Mouse (Mus musculus): ENCODE data around the gene Psen2. TPM values are rescaled to one million over a fixed set of nuclear protein-coding genes. Genes with fewer than 3 reads are reported as not detected.
A peak's percentile ranks its signal among the peaks of the same experiment; 100 is the strongest.

Gene Psen2
- polyA plus RNA-seq, 1 experiment from 2014 or later = 7.1 TPM

DNA sequence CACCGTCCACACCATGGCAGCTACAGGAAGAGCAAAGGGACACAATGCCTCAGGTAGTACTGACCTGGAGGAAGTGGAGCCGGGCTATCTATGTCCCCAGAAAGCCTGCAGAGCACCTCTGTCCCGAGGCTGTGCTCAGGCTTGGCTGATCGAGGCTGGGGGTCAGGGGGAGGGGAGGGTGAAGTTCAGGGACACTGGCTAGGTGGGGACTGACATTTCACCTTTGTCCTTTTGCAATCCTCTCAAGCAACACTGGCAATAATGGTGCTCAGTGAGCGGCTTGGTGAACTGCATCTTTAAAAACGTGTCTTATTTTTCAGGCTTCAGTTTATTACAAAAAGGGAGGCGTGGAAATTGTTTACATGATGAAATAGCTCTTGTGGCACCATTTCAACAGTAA is 33.3 kb downstream of the Psen2 start:
- Histone ChIP-seq H3K36me3 (replicated peaks) (no peaks in the 10 kb centered on the region), H3K9me3 (0 out of 2 replicates have a peak, but pooled peaks cover 3% of the 10 kb centered on the region), H3K27me3 (replicated peaks; ENCODE audit: low read depth, poor library complexity, severe bottlenecking) (0 out of 2 replicates have a peak, but pooled peaks cover 3% of the 10 kb centered on the region), H3K4me1 (peaks cover 22% of the 10 kb centered on the region), H3K4me3 (no peak overlapping the region), H3K27ac (replicated peaks) (no peak overlapping the region)
- WGBS = 90% methylated on average over 7 of the region's 7 CpGs
- DNase-seq (ENCODE audit: low spot score) = no peak

DNA sequence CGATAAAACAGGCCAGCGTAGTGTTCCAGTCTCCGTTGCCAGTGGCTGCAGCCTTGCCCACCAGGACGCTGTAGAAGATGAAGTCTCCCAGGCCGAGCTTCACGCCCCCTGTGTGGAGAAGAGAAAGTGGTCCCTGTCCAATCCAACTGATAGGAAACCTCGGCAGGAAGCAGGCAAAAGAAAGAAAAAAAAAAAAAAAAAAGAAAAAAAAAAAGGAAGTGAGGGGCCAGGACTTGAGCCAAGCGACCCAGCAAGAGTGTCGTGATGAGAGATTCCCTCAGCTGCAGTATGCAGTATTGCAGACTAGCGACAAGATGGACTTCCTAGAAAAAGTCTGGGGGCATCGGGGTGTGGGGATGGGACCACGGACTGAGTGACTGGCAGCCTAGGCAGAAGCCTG is 34.4 kb downstream of the Psen2 start:
- H3K27me3 ChIP-seq (replicated peaks; ENCODE audit: low read depth, poor library complexity, severe bottlenecking) = 0 out of 2 replicates have a peak, but pooled peaks cover 3% of the 10 kb centered on the region
- H3K36me3 ChIP-seq (replicated peaks) = no peaks in the 10 kb centered on the region
- WGBS = 86% methylated on average over 12 of the region's 12 CpGs
- peaks cover 22% of the 10 kb centered on the region for H3K4me1 ChIP-seq
- no peak overlapping the region for H3K4me3 ChIP-seq
- H3K9me3 ChIP-seq = 0 out of 2 replicates have a peak, but pooled peaks cover 3% of the 10 kb centered on the region
- no peak for DNase-seq (ENCODE audit: low spot score)
- H3K27ac ChIP-seq (replicated peaks) = no peak overlapping the region

DNA sequence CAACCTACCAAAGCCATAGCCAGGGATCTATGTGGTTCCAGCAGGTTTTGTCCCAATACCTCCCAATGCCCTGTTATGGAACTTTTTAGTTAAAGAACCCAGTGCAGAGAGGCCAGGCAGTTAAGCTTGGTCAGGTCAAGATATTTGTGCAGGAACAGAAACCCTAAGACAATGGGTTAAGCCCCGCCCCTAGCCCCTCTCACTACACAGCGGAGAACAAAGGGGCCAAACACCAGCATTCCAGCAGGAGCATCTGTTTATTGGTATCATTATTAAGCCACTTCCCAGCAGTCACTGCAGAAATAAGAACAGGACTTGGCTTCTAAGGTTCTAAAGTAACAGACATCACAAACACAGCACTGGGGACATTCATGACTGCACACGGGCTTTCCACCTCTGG is 36.5 kb downstream of the Psen2 start:
- WGBS = 80% methylated on average over 3 of the region's 3 CpGs
- H3K36me3 ChIP-seq (replicated peaks) = no peaks in the 10 kb centered on the region
- peaks cover 11% of the 10 kb centered on the region; the same call in 1 of the 2 replicates for H3K27me3 ChIP-seq (replicated peaks; ENCODE audit: low read depth, poor library complexity, severe bottlenecking)
- 0 out of 2 replicates have a peak, but pooled peaks cover 3% of the 10 kb centered on the region for H3K9me3 ChIP-seq
- DNase-seq (ENCODE audit: low spot score) = no peak
- peak overlapping the region; percentile 77 for H3K27ac ChIP-seq (replicated peaks)
- peaks cover 19% of the 10 kb centered on the region for H3K4me1 ChIP-seq
- peak overlapping the region; percentile 63; the same call in 1 of the 2 replicates for H3K4me3 ChIP-seq

DNA sequence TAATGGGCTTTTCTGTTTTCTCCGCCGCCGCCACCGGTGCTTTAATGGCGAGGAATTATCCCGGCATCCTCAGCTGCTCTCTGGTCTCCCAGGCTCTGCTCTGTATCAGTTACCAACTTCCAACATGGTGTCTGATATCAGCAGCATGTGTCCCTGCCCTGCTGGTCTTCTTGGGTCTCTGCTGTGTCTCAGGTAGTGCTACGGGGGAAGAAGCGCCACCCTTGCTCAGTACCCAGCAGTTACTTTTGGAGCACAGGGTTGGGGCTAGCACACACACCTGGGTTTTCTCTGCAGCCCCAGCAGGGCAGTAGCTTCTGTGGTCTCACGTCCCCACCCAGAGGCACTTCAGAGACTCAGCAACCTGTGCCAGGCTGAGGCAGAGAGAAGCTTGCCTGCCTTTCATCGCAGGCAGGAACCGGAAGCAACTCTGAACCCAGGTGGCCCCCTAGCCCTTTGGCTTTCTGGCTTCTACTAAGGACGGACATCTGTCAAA is 37.0 kb downstream of the Psen2 start:
- peak; percentile 60 for DNase-seq (ENCODE audit: low spot score)

DNA sequence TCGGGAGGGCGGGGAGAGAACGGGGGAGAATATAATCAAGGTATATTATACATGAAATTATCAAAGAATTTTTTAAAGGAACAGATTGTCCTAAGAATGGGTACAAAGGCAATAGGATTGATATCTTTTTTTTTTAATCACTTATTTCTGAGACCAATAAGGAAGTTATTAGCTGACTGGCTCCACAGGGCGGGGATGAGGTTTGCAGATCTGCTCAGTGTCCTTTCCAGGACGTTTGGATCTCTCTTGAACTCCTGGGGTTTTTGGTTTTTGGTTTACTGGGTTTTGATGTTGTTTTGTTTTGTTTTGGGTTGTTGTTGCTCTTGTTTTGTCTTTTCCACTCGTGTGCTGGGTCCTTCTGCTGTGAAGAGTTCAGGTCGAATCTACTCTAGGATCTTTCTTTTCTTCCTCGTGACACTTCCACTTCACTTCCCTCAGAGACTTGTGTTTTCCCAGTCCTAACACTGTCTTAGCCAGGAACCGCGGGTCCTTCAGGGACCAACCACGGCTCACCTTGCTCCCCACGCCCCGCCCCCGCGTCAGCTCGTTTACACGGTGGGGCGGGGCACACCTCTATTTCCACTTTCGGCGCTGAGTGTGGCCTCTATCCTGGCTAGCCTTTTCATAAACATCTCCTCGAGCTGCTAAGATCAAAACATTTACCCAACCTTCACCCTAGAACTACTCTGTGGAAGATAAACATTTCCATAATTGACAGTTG is 37.6 kb downstream of the Psen2 start:
- H3K4me1 ChIP-seq = peaks cover 22% of the 10 kb centered on the region
- peaks cover 11% of the 10 kb centered on the region; the same call in 1 of the 2 replicates for H3K27me3 ChIP-seq (replicated peaks; ENCODE audit: low read depth, poor library complexity, severe bottlenecking)
- peak; percentile 79 for DNase-seq (ENCODE audit: low spot score)
- peak overlapping the region; percentile 63 for H3K4me3 ChIP-seq
- 0 out of 2 replicates have a peak, but pooled peaks cover 3% of the 10 kb centered on the region for H3K9me3 ChIP-seq
- peak overlapping the region; percentile 77 for H3K27ac ChIP-seq (replicated peaks)
- H3K36me3 ChIP-seq (replicated peaks) = no peaks in the 10 kb centered on the region
- WGBS = 15% methylated on average over 21 of the region's 21 CpGs

More for the DNA sequence above, 37.0 kb downstream of the Psen2 start:
- Histone ChIP-seq H3K36me3 (replicated peaks) (no peaks in the 10 kb centered on the region), H3K4me1 (peaks cover 22% of the 10 kb centered on the region), H3K27ac (replicated peaks) (peak overlapping the region; percentile 77), H3K4me3 (peak overlapping the region; percentile 63), H3K9me3 (0 out of 2 replicates have a peak, but pooled peaks cover 3% of the 10 kb centered on the region), H3K27me3 (replicated peaks; ENCODE audit: low read depth, poor library complexity, severe bottlenecking) (peaks cover 11% of the 10 kb centered on the region; the same call in 1 of the 2 replicates)
- 12% methylated on average over 12 of the region's 12 CpGs for WGBS

DNA sequence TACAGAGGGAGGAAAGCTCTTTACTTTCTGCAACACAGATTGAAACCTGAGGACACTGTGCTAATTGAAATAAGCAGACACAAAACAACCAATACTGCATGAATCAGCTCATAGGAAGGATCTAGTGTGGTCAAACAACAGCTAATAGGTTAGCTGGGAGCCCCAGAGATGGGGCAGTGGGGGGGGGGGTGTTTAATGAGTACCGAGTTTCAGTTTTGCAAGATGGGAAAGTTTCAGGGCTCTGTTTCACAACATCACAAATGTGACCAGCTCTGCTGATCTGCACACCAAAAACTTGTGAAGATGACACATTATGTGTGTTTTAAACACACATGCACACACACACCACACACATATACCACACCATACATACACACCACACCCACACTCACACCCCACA is 41.2 kb downstream of the Psen2 start:
- DNase-seq (ENCODE audit: low spot score) = no peak
- Histone ChIP-seq H3K9me3 (no peaks in the 10 kb centered on the region), H3K27me3 (replicated peaks; ENCODE audit: low read depth, poor library complexity, severe bottlenecking) (peaks cover 11% of the 10 kb centered on the region; the same call in 1 of the 2 replicates), H3K27ac (replicated peaks) (no peak overlapping the region), H3K4me1 (peaks cover 22% of the 10 kb centered on the region), H3K36me3 (replicated peaks) (no peaks in the 10 kb centered on the region), H3K4me3 (no peak overlapping the region)
- 91% methylated on average over 1 of the region's 1 CpGs for WGBS

DNA sequence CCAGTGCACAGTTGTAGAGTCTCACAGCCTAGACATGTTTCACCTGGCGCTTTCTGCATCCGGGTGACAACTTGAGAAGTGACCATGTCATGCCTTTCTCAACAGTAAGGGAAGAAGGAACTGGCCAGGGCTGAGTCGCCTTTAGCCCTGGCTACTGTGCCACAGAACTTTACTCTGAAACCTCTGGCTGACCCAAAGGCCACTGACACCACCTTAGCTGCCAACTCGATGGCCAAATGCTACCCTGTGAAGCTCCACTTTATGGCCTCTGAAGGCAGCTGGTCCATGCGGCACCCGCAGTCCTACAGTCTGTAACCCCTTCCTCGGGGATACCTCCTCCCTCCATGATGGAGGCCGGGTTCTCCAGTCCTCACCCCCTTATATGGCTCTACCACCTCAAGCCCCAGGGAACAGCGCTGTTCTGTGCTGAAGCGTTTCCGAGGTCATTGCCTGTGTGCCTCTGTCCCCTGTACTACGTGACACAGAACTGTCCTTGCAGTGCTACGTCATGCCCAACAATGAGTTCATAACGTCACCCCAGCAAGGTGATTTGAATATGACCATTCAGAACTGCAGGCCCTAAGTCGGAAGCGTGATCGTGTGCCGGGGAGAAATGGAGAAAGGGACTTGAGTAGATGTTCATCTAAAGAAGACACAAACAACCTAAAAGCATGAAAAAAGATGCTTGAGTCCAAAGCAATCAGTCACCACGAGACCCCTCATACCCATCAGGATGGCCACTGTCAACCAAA is 42.3 kb downstream of the Psen2 start:
- no peaks in the 10 kb centered on the region for H3K9me3 ChIP-seq
- WGBS = 89% methylated on average over 19 of the region's 19 CpGs
- H3K27ac ChIP-seq (replicated peaks) = no peak overlapping the region
- H3K4me1 ChIP-seq = peaks cover 14% of the 10 kb centered on the region
- peaks cover 11% of the 10 kb centered on the region; the same call in 1 of the 2 replicates for H3K27me3 ChIP-seq (replicated peaks; ENCODE audit: low read depth, poor library complexity, severe bottlenecking)
- H3K36me3 ChIP-seq (replicated peaks) = no peaks in the 10 kb centered on the region
- DNase-seq (ENCODE audit: low spot score) = no peak
- no peak overlapping the region for H3K4me3 ChIP-seq

DNA sequence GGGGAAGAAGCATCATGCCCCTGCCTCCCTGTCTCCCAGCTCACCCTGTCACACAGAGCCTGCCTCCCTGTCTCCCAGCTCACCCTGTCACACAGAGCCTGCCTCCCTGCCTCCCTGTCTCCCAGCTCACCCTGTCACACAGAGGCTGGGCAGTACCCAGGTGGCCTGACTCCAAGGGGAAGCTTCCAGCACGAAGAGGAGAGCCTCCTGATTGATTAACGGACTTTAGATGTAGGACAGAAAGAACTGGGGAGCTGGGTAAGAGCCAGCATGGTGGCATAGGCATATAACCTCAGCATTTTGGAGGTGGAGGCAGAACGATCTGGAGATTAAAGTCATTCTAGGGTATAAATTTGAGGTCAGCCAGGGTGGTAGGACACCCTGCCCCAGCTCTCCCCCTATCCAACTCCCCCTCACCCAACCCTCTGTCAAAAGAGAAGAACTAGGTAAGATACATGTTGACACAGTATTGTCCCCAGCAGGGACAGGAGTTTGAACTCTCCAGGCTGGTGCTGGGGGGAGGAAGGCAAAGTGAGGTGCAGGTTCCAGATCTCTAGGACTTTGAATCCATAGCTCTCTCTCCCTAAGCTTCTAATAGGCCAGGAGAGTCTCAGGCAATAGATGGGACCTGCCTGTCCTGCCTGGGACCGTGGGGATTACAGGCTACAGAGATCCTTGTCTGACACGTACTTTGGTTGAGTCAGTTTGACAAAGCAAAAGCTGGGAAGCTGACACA is 46.5 kb downstream of the Psen2 start:
- Histone ChIP-seq H3K9me3 (no peaks in the 10 kb centered on the region), H3K4me3 (no peak overlapping the region), H3K4me1 (0 out of 2 replicates have a peak, but pooled peaks cover 3% of the 10 kb centered on the region), H3K27me3 (replicated peaks; ENCODE audit: low read depth, poor library complexity, severe bottlenecking) (no peaks in the 10 kb centered on the region), H3K36me3 (replicated peaks) (no peaks in the 10 kb centered on the region), H3K27ac (replicated peaks) (no peak overlapping the region)
- DNase-seq (ENCODE audit: low spot score) = no peak
- 75% methylated on average over 5 of the region's 5 CpGs for WGBS

DNA sequence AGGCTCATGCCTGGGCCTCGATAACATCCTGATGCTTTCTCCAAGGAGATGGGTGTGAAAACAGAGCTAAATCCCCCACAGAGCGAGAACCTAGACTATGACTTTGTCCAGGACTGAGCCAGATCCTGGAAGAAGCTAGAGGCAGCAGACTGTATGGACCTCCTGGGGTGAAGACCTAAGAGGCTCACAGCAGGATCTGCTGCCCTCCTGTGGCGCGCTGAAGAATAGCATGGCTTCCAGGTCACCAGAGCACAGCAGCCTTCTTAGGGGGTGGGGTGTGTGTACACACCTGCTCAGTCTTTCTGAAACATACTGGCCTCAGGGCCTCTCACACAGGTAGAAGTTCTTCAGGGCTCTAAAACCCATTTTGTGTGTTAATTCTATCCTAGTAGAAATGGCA is 48.2 kb downstream of the Psen2 start:
- Histone ChIP-seq H3K27ac (replicated peaks) (no peak overlapping the region), H3K4me3 (no peak overlapping the region), H3K4me1 (no peaks in the 10 kb centered on the region), H3K36me3 (replicated peaks) (no peaks in the 10 kb centered on the region), H3K27me3 (replicated peaks; ENCODE audit: low read depth, poor library complexity, severe bottlenecking) (no peaks in the 10 kb centered on the region), H3K9me3 (no peaks in the 10 kb centered on the region)
- DNase-seq (ENCODE audit: low spot score) = peak; percentile 74
- WGBS = 23% methylated on average over 4 of the region's 4 CpGs

DNA sequence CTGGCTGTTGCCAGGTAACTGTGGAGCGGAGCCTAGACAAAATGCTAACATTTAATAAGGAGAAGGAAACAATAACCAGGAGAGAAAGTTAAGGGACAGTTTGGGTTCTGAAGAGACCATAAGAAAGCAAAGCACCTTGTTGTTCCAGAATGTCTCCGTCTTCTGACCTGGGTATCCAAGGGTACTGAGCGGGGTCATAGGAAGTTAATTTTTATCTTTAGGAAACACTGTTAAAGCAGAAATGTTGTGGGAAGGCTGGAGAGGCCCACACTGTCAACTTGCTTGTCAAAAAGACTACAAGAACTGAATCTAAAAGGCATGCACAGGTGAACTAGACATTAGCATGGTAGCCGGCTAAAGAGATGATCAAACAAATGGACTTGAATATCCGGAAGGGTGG is 50.3 kb downstream of the Psen2 start:
- H3K27me3 ChIP-seq (replicated peaks; ENCODE audit: low read depth, poor library complexity, severe bottlenecking) = no peaks in the 10 kb centered on the region
- H3K27ac ChIP-seq (replicated peaks) = no peak overlapping the region
- no peaks in the 10 kb centered on the region for H3K4me1 ChIP-seq
- H3K4me3 ChIP-seq = no peak overlapping the region
- no peaks in the 10 kb centered on the region for H3K9me3 ChIP-seq
- no peaks in the 10 kb centered on the region for H3K36me3 ChIP-seq (replicated peaks)
- WGBS = 89% methylated on average over 5 of the region's 5 CpGs
- DNase-seq (ENCODE audit: low spot score) = no peak

DNA sequence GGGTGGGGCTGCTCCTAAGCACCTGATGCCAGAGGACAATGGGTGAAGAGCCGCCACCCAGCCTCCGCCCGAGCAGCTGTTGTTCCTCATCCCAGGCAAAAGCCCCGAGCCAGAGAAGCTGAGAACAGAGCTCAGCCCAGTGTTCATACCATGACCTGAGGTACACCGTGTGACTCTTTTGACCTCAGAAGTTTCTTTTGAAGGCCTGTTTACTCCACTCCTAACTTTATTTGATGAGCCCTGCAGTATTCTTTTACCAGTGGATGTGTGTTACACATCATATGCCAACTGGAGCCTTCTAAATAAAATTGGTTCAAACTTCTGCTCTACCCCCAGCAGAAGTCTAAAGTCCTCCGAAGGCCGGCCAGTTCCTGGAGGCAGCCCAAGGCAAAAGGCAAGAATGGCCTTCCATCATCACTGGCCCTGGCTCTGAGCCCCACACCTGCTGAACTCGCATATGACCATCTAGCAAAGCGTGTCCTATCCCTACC is 52.4 kb downstream of the Psen2 start:
- H3K9me3 ChIP-seq = no peaks in the 10 kb centered on the region
- no peak overlapping the region for H3K4me3 ChIP-seq
- H3K27ac ChIP-seq (replicated peaks) = no peak overlapping the region
- no peaks in the 10 kb centered on the region for H3K36me3 ChIP-seq (replicated peaks)
- H3K4me1 ChIP-seq = no peaks in the 10 kb centered on the region
- H3K27me3 ChIP-seq (replicated peaks; ENCODE audit: low read depth, poor library complexity, severe bottlenecking) = no peaks in the 10 kb centered on the region
- DNase-seq (ENCODE audit: low spot score) = no peak
- 85% methylated on average over 9 of the region's 9 CpGs for WGBS

DNA sequence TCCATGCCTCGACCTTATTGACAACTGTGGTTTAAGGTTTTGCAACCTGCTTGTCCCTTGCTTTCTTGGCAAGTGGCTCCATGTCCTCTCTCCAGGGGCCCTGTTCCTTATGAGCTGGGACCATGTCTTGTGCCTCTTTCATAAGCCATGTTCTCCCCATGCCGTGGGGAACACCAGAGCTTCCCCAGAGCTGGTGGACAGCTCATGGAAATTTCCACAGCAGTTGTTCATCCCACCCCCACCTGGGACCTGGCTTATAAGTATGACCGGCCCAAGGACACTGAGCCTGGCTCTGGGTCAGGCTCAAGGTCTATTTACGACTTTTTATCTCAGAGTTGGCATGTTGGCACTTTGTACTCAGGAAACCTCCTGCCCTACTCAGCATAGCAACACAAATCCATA is 53.2 kb downstream of the Psen2 start:
- H3K4me1 ChIP-seq = no peaks in the 10 kb centered on the region
- no peak overlapping the region for H3K4me3 ChIP-seq
- H3K9me3 ChIP-seq = no peaks in the 10 kb centered on the region; the same call in 1 of the 2 replicates
- no peaks in the 10 kb centered on the region for H3K36me3 ChIP-seq (replicated peaks)
- no peak for DNase-seq (ENCODE audit: low spot score)
- H3K27ac ChIP-seq (replicated peaks) = no peak overlapping the region
- 86% methylated on average over 4 of the region's 4 CpGs for WGBS
- H3K27me3 ChIP-seq (replicated peaks; ENCODE audit: low read depth, poor library complexity, severe bottlenecking) = no peaks in the 10 kb centered on the region
